Mouse (Mus musculus) megakaryocyte progenitor cell, adult 5-6 weeks (primary cell): ENCODE data around the gene Sh3gl3. TPM values are rescaled to one million over a fixed set of nuclear protein-coding genes. Genes with fewer than 3 reads are reported as not detected.
A peak's percentile ranks its signal among the peaks of the same experiment; 100 is the strongest.

Experiments used
- ATAC-seq: replicated peaks from 2 replicates; pipeline ENCODE4 v1.8.0; 2016; ENCODE audit warnings: mild to moderate bottlenecking, moderate TSS enrichment, inconsistent platforms; ENCODE audit not compliant: poor library complexity
- total RNA-seq, 2 experiments: library from RNA; stranded (forward) in 1 of 2; stranded (reverse) in 1 of 2; fragments of 157-497, 149-512 nt in 1 of 2; fragments of 200-1000 nt in 1 of 2; gene quantifications; 2 replicates each; pipeline versions ENCODE4 v1.2.3 to v1.2.4; 2015 to 2017

The Sh3gl3 gene
- total RNA-seq, 2 experiments from 2014 or later = not detected

DNA sequence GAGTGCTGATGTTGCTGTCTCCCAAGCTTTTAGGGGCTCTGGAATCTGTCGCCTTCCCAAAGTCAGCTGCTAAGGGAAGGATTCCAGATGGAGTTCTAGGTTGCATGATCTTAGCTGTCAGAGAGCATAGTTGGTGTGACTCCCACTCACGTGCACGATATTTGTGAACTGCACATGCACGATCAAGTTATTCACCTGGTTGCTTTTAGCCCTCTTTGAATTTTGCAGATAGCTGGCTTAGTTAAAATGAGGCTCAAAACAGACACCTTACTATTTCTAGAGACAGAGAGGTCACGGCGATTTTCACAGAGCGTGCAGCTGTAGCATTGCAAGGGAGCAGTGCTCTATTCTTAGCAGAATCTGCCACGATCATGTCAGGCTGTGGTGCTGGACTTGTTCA is 108.4 kb downstream of the Sh3gl3 start:
- ATAC-seq = no peak

DNA sequence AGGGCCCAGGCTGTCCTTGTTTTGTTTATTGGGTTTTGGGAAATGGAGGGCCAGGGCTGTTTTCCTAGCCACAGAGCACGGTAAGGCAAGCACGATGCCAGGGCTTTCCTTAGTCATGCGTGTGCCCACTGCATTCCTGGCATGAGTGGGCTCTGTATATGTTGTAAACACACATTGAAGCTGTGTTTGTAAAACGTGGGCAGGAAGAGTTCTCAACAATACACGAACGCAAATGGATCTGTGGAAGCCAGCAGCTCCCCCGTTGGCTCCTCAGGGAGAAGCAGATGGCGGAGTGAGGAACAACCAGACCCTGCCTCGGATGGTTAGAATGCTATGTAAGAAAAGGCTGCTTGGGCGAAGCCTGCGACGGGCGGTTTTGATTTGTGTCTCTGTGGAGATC is 108.8 kb downstream of the Sh3gl3 start:
- no peak for ATAC-seq

DNA sequence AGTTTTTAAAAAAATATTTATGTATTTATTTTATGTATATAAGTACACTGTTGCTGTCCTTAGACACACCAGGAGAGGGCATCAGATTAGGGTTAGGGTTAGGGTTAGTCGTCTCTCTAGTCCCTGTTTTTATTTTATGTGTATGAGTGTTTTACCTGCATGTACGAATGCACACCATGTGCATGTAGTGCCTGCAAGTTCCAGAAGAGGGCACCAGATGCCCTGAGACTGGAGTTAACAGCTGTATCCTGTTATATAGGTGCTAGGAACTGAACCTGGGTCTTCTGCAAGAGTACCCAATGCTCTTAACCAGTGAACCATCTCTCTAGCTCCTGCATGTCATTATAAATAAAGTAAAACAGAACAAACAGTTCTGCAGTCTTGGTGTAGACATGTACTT is 113.6 kb downstream of the Sh3gl3 start:
- ATAC-seq = no peak

DNA sequence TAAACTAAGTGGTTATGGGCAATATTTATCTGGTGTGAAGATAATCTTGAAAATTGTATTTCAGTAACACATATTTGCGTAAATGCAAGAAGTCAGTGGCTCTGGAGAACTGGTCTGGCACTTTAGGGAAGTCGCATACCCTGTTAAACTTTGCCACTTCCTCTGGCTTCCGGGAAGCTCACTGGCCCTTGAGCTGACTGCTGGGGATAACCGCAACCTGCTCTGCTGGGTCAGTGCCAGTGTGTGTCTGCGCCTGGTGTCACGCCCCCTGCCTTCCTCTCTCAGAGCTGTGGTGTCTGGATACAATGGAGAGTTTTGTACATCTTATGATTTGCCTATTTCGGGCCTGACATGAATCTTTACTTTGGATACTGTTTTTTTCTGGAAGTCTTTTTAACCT is 119.8 kb downstream of the Sh3gl3 start:
- ATAC-seq = peak; percentile 82

DNA sequence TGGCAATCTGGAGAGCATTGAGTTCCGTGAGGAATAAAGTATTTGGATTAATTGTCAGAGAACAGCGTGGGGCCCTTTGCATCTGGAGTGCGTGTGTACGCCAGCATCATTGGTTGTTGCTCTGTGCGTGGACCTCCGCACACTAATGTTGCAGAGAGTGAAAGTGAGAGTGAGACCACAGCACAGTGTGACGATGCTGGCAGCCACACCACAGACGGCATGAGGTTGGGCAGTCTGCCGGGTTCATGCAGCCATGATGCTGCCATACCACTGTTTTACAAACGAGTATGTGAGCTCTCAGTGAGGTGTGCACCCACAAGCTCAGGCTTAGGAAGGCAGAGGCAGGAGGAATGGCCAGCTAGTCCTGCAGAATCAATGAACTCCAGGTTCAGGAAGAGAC is 120.4 kb downstream of the Sh3gl3 start:
- 0 out of 2 replicates have a peak, but pooled peaks have one; percentile 23 for ATAC-seq

DNA sequence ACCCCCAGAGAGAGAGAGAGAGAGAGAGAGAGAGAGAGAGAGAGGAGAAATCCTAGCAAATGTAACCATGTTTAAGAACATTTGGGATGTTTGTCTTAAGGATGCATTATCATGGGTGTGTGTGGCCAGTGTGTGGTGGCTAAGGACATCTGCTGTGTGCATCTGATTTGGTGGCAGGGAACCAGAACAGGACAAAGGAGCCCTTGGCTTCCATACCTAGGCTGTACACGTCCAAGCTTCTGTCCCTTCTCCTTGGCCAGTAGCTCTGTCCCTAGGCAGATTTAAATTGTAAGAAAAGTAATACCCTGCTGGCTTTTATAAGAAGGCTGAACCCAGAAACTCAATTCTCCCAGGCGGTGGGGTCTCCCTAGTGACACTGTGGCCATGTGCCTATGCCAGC is 121.0 kb downstream of the Sh3gl3 start:
- no peak for ATAC-seq

DNA sequence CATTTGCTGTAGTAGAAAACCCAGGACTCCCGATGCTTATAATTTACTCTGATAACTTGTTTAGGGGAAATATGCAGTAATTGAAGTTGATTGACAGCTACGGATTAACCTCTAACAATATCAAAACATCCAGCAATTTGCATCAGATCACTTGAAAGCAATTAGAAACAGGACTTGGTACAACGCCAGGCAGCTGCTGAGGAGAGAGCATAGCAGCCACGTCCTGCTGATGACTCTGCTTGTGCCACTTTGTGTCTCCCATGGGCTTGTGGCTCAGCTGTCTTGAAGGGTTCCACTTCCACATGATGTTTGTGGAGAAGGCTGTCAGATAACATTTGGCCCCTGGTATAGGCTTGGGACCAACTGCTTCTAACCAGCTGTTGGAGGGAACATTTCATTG is 134.8 kb downstream of the Sh3gl3 start:
- no peak for ATAC-seq

DNA sequence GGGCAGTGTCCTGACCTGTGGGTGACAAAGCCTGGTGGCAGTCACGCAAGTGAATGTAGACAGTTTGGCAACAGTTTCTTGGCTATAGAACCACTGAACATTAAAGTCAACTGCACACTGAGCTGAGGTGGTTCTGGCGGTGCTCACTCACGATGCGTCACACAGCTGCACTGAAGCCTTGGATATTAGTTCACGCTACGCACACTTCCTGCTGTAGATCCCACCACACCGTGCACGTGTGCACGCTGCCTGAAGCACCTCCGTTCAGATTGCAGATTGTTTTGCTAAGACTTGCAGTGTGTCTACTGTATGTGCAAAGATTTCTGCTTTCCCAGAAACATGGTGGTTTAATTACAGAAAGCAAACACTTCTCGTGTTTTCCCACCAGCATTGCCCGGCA is 144.9 kb downstream of the Sh3gl3 start:
- ATAC-seq = no peak

DNA sequence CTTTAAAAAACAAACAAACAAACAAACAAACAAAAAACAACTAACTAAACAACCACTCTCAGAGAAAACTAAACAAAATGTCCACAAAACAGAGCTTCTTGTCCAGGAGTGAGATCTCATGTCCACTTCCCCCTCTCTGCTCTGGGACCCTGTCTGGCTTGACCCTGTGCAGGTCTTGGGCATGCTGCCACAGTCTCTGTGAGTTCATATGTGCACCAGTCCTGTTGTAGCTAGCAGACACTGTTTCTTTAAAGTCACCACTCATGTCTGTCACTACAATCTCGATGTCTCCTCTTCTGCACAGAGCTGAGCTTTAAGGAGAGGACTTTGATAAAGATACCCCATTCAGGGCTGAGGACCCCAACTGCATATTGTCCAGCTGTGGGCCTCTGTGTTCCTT is 153.0 kb downstream of the Sh3gl3 start:
- no peak for ATAC-seq

DNA sequence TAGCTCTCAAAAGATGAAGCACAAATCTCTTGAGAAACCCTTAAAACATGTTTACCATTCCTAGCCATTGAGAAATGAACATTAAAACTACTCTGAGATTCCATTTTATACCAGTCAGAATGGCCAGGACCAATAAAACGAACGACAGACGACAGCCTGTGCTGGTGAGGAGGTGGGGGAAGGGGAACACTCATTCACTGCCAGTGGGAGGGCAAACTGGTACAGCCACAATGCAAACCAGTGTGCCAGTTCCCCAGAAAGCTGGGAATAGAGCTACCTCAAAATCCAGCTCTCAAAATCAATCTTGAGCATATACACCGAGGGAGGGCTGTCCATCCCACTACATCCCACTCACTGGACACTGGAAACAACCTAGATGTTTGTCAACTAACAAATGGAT is 153.6 kb downstream of the Sh3gl3 start:
- ATAC-seq = no peak

DNA sequence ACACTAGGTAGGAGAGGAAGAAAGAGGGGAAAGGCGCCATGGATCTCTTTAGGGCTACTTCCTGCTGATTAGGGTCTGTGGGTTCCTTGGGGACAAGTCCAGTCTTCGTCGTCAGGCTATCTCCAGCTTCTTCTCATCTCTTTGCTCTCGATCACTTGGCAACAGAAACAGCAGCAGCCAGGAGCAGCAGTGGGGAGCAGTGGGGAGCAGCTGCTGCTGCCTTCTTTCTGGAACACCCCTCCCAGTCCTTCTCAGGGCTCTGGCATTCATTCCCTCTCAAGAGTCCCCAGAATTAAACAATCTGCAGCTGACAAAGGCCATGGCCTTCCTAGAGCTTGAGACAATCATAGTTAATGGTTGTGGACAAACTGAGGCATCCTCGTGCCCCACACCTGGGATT is 154.2 kb downstream of the Sh3gl3 start:
- ATAC-seq = no peak

DNA sequence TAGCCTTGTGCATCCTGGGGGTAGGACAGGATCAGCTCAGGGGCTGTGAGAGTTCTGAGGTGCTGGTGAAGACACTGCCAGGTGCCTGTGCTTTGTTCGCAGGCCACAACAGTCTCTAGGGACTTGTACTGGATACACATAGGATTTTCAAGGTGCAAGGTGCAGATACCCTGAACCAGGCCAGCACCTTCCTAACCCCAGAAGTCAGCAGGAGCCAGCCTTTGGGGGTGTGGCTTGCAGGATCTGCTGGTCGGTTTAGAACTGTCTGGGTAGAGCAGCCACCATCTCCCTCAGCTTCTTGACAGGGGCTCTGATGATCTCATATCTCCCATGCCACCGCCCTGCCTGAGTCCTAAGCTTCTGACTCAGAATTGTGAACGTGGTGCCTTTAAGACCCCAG is 156.2 kb downstream of the Sh3gl3 start:
- no peak for ATAC-seq

DNA sequence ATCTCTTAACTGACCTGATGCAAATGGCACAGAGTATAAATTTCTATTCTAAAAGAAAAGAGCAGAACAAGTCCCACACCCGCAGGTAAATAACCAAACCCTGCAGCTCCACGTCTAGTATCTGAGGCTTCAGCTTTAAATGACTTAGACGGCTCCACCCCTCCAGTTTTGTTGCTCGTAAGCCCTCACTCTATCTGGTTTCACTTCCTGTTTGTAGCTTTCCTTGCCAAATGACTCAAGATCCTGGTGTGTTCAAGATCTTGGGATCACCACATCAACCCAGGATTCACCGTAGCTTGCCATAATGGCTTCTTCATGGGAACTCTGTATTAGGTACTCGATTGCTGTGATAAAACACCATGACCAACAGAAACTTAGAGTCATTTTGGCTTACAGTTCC is 157.2 kb downstream of the Sh3gl3 start:
- peak; percentile 54; the same call in 1 of the 2 replicates for ATAC-seq

DNA sequence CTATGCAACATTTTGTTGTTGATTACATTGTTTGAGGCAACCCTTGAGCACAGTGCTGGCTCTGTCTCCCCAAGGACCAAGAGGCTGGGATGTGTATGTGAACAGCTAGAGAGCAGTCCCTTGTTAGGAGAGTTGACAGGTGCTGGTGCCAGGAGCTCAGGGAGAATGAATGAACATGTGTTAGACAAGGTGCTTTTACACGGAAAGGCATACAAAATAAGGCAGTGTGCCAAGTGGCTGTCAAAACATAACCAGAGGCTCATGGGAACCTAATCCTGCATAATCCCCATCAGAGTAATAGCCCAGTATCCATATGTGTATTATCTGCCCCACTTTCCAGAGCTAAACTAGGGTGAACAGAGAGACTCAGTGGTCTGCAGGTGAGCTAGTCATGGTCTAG is 160.4 kb downstream of the Sh3gl3 start:
- no peak for ATAC-seq

DNA sequence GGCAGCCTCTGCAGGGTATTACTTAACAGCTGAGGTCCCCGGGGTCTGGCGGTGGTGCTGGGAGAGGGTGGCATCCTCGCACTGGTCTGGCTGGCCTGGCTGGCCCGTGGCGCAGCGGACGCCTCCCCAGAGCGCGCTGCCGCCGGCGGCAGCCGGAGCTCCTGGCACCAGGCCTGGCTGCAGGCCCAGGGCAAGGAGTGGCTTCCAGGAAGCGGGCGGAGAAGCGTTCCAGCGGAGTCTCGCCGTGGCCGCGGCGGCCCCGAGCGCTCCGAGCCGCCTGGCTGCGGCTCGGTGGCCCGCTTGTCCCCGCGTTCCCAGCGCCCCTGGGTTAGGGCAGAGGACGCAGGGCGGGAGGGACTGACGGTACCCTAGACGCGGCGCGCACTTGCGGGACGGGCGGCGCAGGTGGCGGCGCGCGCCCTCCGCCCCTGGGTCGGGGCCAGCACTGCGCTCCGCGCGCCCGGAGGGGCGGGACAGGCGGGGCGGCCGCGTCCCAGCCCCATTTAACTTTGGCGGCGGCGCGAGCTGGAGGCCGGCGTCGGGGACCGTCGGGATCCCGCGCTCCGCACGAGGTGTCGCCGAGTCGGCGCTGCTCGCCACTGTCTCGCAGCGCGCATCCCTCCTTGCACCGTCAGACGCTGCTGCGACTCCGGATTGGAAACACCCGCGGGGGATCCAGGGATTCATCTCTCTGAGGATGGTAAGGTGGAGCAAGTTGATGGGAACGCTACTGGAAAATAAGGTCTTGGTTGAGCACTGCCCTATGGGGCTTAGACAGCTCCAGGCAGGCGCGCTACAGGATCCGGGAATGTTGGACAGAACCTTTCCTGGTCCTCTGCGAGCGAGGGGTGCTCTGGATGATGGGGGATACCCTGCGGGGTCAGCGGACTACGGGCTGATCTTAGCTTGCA is 161.8 kb downstream of the Sh3gl3 start, which contains the start of gene Adamtsl3:
Gene Adamtsl3, plus strand, starts transcription at position 484 of the 911 bp plus-strand sequence.
- no peak; the same call in 1 of the 2 replicates for ATAC-seq

DNA sequence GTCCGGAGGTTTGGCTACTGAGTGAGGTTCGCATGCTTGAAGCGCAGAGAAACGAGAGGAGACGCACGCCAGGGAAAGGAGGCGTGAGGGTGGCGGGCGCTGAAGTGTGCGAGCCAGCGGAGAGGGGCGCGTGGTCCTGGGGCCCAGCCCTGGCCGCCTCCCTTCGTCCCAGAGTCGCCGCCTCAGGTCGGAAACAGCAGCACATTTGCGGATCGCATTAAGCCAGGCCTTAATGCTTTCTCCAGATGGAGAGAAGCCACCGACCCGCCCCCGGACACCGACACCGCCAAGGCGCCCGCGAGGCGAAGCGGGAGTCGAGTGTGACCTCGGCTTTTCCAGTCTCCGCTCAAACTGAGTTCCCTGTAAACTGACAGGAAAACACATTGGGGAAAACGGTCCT is 162.5 kb downstream of the Sh3gl3 start:
- 0 out of 2 replicates have a peak, but pooled peaks have one; percentile 11 for ATAC-seq

DNA sequence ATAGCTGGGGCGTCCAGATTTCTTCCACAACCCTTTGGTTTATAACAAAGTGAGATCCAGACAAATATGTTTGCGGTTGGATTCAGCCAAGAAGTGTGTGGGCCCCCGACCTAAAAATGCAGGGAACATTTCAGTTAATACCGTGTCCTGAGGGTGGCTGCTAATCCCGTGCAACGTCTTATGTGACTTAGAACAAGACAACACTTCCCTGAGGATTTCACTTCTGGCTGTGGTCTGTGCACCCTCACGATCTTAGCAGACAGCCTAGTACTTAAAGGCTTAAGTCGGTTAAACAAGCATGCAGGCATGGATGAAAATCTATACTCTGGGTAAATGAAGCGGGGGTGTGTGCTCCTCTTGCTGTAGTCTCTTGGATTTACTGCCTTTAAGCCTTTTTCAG is 164.5 kb downstream of the Sh3gl3 start:
- ATAC-seq = no peak

DNA sequence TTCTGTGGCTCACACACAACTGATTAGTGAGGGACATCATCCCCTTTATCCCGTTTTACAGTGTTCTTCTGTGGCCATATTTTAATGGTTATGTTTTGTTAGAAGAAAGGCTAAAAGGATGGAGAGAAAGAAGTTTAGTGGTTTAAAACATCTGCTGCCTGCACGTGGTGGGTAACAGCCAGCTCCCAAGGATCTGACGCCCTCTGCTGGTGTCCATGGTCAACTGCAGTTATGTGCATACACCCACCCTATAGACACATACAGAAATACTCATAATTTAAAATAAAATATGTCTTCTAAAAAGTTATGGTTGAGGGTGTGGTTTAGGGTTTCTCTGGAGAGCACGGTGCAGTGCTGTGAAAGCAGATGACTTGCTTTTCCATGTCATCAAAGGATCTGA is 164.9 kb downstream of the Sh3gl3 start:
- no peak for ATAC-seq

DNA sequence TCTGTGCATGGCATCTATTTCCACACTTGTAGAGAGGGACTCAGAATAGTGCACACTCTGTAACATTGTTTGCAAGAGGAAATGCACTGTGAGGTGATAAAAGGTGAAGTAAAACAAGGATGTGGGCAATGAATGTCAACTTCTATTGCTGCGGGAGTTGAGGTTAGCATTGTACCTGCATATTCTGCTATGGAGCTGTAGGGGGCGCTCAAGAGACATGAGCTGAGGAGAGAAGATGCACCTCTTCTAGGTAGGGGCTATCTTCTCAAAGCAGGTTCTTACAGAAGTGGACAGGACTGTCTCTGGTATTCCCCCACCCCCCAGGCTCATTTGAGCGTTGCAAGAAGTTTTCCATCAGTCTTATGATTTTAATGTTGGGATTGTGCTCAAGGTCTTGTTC is 165.6 kb downstream of the Sh3gl3 start:
- ATAC-seq = peak; percentile 37; the same call in 1 of the 2 replicates

DNA sequence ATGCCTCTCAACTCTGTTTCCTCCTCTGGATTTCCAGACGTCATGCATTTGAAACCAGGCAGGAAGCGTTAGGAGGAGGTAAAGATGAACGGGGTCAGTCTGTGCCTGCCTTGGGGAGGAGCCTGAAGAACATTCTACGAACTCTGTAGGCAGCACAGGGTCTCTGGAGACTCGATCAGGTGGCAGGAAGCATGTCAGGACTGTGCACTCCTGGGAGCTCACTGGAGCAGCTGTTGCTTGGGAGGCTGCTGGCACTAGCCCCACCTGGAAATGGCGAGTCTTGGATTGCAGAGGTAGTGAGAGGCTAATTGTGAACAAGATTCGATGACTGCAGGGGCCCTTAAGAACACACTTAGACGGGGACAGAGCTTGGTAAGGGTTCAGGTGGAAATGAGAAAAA is 167.8 kb downstream of the Sh3gl3 start:
- ATAC-seq = no peak

DNA sequence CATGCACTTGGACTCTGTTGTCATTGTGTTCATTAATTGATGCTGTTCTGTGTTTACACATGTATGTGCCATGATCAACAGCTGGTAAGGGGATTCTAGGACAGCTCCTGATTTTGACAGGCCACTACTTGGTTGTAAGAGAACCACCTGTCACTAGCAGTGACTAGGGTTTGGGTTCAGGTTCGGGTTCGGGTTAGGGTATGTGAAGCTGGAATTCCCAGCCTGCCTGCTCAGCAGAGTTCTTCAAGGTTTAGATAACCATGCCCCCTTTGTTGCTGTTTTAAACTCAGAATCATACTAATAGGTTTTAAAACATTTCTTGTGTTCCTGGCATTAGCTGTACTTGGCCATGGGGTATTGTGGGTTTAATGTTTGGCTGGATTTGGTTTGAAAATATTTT is 173.1 kb downstream of the Sh3gl3 start:
- no peak for ATAC-seq

DNA sequence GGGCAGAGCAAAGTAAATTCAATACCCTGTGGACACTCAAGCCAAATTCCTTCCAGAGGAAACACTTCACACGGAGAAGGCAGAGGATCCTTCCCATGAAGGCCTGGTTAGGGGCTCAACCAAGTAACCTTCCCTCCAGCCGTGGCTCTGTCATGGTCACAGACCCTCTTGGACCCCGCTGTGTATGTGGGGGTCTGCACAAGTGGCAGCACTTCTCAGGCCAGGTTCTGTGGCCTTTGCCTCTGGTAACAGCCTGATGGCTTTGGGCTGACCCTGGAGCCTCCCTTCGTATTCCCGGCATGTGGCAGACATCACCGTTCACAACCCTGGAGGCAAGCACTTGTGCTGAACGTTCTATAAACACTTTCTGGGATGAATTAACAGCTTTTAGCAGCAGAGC is 176.2 kb downstream of the Sh3gl3 start:
- no peak for ATAC-seq

DNA sequence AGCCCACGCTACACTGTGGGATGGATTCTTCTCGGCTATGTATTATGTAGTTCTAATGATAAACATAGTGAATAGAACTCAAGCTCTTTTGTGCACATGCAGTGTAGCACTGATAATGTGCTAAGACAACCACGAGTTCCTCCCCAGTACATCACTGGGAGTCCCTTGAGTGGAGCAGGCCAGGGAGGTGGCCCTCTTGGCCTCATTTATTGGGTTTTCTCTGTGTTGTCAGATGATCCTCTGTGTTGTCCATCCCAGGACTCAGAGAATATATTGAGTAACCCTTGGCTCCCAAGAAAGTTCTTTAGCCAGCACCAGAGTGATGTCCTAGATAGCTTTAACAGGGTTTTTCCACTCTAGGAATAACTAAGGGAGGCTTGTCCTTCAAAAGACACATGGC is 176.8 kb downstream of the Sh3gl3 start:
- no peak for ATAC-seq
